Mouse (Mus musculus) c-Kit-positive CD71-positive TER-119-negative erythroid progenitor cells, embryonic 14.5 days (primary cell): ENCODE measurements around the gene Cma1.
A peak's percentile ranks its signal among the peaks of the same experiment; 100 is the strongest.
"Not testable (repeated sequence)": the region's sequence is repeated elsewhere in the genome, so short reads cannot be mapped to it uniquely, and the experiment has no call there.

Source experiments
- DNase-seq: peaks from one replicate; pipeline ENCODE4 v3.0.0-alpha.2; 2013; ENCODE audit warnings: low read depth

Gene Cma1

DNA sequence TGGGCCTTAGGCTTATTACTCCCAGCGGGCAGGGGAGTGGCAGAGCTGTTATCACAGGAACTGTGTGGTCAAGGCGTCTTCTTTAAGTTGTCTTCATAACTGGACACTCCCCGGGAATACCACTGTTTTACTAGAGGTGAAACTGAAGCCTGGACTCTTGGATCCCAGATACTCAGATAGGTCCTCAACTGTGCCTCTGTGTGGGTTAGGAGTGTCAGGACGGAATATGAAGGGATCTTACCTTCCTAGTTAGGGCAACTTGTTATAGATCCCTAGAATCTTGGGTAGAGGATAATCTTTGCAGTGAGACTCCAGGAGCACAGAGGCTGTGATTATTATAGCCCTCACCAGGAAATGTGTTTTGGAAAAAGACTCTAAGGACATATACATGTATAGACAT is at the start of gene Cma1:
TSS of gene Cma1 (minus strand) at position 101 of the 400 bp plus-strand sequence.
- DNase-seq, result no peak

DNA sequence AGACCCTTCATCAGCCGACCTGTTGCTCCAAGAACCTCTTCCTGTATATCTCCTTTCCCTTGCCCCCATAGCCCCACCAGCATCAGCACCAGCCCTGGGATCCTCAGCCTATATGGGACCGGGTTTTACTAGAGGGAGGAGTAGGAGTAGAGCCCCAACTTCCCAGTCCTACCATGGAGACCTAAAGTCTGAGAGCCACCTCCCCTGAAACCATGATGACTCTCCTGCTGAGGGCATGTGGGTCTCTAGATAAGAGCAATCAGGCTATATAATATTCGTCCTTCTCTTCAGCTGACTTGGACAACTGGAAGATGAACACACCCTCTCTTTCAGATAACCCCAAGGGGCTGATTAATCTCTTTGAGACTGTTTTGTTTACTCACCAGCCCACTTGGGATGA is 43.0 kb upstream of the Cma1 start:
- DNase-seq, result peak; percentile 13

DNA sequence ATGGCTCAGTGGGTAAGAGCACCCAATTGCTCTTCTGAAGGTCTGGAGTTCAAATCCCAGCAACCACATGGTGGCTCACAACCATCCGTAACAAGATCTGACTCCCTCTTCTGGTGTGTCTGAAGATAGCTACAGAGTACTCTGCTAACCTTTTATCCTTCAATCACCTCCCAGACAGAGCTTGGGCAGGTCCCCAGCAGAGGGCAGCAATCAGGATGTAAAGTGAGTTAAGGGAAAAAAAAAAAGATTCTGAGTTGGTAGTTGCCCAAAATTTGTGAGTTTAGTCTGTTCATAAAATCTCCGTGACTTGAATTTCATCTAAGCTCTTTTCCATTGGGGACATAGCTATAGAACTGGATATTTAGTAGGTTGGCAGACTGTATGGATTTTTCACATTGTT is 19.4 kb upstream of the Cma1 start:
- not testable (repeated sequence) for DNase-seq

DNA sequence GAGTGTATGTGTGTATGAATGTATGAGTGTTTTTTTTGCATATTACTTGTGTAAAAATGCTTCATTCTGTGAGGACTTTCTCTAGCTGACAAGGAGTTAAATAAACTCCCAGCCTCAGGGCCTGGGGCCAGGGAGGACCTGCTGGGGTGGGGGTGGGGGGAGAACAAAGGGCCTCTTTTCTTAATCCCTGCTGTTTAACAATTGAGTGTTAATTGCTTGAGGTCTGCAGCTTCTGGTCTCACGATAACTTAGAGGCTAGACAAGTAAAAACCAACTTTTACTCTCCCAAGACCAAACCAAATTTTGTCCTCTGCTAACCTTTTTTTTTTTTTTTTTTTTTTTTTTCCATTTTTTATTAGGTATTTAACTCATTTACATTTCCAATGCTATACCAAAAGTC is 18.8 kb upstream of the Cma1 start:
- DNase-seq, result no peak

DNA sequence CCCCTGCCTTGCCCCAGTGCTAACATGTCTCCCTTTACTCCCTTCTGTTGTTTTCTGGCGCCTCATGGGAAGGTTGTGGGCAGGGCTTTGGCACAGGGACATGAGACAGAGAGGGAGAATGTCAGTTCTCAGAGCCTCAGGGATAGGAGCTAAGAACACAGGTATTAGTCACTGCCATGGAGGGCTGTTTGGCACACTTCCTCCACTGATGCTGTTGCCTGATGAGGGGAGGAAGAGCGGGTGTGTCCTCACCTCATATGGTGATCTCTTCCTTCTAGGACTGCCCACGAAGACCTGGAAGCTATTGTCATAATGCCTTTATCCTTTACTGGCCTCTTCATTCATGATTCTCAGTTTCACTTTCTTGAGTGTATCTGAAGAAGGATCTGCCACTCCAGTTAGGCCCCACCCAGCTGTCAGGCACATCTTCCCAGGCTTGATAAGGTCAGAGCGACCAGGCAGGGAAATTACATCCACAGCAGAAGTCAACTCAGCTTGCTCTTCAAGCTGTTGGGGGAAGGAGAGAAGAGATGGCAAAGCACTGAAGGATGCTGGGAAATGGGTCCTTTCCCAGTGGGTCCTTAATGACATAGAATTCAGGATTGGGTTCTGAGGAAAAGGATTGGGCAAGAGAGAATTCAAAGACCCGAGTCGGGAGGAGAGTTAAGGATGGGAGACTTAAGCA is 6.0 kb upstream of the Cma1 start, which contains the start of gene Cma2:
TSS of gene Cma2 (plus strand) at position 635 of the 685 bp plus-strand sequence.
- no peak for DNase-seq

DNA sequence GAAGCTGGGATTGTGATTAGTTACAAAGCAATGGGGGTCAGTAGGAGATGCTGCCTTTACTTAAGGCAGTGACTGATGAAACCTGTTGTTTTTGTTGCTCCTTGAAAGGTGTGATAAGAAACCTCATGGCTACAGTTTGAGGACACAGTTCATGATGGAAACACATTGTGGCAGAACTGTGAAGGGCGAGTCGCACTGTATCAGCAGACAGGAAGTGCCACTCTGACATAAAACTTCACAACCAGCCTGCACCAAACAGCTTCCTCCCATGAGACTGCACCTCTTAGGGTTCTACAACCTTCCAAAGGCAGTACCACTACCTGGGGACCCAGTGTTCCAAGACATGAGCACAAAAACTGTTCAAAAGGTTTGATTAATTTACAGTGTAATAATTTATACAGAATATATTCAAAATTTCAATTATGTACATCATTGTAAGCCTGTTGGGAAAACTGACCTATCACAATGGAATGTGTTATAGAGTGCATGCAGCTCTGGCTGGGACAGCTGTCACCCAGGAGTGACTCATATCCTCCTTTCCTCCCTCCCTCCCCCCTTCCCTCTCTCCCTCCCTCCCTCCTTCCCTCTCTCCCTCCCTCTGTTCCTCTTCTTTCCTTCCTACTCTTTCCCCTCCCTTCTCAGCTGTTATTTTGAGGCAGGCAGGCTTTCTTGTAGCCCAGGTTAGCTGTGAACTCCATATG is 1.9 kb upstream of the Cma1 start:
- no peak for DNase-seq

DNA sequence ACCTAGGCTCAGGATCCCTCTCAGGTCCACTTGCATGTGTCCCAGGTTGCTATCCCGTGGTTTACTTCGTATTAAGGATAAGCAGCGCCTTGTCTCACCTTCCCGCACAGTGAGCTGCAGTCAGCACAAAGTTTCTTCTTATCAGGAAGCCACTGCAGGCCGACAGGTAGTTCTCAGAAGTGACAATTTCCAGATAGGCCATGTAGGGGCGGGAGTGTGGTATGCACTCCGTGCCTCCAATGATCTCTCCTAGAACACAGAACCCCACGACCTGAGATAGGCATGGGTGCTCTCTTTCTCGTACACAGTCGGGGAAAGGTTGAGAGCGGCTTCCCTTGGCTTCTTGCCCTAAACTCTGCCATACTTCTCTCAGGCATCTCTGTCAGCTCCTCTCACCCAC is 874 bp downstream of the Cma1 start:
- no peak for DNase-seq

DNA sequence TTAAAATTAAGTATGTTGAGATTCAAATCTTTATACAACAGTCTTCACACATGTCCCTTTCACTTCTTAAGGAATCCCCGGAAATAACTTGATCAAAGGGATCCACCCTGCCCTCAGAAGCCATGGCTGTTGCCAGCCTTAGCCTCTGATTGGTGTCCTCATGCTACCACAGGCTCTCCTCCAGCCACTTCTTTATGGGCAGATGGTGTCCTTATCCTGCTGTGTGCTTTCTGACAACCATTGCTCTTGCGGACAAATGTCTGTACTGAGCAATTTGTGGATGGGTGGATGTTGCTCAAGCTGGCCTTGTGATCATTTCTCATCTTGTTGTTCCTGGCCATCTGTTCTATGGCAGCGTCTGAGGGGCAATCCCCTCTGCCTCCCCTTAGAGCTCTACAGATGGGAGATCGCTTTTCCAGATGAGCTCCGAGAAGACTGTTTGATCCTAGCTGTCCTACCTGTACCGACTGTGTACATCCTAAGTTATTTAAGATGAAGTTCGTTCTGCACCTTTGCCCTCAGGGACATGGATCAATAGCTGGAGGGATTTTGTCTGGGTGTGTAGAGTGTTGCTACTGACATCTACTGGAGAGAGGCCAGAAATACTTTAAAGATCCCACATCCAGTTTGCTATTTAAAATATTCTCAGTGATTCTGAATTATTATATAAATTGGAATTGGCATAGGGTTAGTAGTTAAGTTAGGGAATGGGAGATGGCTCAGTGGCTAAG is 4.2 kb downstream of the Cma1 start:
- no peak for DNase-seq

DNA sequence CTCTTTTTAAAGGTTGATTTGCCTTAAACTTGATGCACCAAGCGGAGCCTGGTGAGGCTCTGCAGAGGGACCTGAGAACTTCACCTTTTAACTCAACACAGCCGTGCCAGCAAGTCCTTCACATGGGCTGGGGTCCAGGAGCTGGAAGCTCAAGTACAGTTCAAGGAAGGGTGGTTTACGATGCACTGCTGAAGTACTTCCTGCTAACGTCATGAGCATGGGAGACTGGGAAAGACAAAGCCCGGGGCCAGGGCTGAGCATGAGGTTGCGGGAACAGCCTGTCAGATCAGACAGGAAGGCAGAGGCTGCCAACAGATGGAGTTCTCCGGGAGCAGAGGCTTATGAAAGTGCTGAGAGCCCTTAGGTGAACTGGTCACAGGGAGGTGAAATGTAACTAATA is 10.9 kb downstream of the Cma1 start:
- DNase-seq, result no peak

DNA sequence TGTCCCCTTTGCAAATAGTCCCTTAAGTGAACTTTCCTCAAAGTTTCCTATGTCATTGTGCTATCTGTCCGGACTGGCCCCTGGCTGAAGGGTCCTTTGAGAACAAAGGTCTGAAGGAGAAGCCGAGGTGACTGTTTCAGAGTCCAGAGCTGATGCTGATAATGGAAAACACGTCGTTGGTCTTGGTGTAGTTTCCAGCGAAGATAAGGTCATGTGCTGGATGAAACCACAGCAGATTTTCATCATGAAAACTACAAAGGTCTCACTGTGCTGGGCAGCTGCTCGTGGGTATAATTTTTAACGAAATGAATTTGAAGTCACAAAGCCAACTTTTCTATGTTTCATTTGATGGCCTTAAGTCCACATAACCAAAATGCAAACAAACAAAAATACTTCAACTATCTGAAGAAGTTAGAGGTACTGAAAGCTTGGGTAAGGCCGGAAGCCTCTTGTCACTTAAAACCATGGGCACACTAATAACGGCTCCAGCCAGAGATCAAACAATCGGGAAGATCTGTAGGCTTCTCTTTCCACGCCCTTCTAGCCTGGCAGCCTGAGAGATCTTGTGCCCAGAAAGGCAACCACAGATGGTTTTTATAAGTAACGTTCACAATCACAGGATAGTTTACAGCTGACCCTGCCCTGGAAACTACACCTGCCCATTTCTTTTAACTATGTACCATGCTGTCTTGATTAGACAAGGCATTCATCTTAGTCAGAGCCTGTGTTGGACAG is 15.0 kb downstream of the Cma1 start:
- DNase-seq, result no peak

DNA sequence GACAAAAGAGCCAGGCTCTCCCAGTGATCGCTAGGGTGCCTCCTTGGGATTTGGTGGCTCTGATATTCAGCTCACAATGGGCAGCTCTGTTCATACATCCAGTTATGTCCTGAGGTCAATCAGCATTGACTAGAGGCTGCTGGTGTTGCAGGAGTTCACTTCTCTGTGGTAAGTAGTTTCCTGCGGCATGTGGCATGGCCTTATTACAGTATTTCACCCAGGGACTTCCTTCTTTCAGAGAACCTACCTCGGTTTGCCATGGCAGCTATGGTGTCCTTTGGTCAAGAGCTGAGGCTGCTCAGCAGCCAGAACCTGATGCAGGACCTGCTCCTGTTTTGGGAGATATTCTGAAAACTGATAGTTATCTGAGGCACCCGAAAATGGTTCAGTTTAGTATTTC is 17.6 kb downstream of the Cma1 start:
- DNase-seq, result no peak

DNA sequence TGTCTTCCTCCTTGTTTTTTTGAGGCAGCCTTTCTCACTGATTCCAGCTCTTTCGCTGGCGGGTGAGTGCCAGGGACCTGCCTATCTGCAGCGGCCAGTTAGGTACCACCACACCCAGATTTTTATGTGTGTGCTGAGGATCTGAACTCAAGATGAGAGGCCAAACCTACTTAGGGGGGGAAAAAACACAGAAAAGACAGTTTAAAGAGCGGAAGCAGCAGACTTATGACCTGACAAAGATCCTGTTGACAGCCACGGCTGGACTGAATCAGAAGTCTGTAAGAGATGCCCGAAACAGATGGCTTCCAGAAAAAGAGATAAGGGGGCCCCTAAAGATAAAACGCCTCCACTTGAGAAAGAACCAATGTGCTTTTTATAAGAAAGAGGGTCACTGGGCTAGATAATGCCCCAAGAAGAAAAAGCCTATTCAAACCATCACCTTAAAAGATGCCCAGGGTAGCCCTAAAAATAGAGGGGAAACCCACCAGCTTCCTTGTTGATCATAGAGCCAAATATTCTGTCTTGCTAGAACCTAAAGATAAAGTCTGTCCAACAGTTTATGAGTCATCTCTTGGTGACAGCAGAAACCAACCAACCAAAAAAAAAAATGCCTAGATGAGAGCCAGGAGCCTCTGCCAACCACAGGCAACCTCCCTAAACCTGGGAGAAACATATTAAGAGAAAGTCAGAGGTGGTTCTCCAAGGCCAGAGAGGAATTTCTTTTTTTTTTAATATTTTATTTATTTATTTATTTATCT is 21.8 kb downstream of the Cma1 start:
- DNase-seq, result peak; percentile 65

DNA sequence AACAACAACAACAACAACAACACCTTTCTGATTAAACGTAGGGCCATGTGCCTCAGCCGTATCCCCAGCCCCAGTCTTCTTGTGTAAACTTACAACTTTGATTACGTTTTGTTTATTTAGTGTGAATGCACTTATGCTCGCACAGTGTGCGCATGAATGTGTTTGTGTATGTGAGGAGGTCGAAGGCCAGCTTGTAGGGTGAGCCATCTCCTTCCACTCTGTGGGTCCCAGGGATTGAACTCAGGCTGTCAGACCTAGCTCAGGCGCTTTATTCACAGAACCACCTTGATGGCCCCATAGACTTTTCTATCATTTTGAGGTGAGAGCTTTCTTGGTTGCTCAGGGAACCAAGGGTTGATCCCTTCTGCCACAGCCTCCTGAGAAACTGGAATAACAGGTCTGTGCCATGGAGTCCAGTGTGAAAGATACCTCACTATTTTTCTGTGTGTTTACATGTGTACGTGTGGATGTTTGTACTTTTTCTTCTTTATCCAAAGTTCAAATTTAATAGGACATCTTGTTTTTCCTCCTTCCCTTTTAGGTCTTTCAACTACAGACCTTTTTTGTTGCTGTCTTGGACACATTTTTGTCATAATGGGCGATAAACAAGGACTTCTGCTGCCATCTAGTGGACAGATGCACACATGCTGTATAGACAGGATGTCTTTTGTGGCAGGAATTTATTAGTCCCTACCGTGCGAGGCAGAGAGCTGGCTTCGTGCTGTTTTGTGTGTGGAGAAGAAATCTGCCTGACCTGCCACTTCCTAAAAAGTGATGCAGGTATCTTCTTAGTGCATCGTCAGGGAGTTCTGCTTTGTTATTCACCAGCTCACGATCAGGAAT is 26.0 kb downstream of the Cma1 start:
- DNase-seq, result peak; percentile 83

DNA sequence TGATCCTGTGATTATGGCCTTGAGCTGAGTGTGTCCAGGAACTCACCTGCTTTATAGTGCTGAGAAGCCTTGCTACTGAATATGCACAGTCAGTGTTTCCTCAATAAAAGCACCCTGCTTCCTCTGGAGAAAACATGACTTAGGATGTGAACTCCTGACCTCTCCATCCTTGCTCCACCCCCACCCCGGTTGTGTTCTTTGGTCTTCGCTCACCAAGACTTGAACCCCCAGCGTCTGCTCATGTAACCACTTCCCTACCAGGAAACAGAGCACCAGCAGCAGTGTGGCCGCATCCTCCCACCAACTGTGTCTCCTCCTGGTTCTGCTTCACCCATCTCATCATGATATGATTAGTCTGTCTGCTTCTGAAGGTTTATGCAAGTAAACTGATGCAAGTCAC is 31.1 kb downstream of the Cma1 start:
- no peak for DNase-seq

DNA sequence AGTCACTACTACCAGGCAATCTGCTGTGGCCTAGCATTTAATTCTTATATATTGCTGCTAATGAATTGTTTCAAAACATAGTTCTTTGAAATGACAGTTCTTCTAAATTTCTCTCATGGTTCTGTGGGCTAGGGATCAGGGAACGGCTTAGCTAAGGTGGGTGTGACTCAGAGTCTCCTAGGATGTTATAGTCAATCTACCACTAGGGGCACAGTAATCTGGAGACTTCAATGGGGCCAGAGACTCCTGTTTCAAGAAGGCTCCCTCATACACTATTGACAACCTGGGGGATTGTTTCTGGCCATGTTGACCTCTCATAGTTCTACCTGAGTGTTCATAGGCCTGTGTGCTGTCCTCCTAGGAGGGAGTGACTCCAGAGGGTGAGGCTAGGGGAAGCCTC is 39.0 kb downstream of the Cma1 start:
- DNase-seq, result no peak

DNA sequence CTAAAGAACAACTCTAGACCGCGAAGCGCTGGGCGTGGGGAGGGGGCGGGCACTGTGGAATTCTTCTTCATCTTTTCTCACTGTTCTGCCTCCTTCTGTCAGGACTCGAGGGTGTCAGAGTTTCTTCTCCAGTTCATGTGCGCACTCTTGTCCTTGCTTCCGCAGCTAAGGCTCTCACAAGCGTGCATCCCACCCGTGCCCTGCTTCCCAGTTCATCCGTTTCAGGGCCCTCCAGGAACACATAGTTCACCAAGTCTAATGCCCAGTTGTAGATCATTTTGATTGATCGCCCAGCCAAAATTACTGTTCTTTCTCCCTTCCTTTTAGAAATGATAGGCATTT is 44.1 kb downstream of the Cma1 start:
- DNase-seq, result no peak

DNA sequence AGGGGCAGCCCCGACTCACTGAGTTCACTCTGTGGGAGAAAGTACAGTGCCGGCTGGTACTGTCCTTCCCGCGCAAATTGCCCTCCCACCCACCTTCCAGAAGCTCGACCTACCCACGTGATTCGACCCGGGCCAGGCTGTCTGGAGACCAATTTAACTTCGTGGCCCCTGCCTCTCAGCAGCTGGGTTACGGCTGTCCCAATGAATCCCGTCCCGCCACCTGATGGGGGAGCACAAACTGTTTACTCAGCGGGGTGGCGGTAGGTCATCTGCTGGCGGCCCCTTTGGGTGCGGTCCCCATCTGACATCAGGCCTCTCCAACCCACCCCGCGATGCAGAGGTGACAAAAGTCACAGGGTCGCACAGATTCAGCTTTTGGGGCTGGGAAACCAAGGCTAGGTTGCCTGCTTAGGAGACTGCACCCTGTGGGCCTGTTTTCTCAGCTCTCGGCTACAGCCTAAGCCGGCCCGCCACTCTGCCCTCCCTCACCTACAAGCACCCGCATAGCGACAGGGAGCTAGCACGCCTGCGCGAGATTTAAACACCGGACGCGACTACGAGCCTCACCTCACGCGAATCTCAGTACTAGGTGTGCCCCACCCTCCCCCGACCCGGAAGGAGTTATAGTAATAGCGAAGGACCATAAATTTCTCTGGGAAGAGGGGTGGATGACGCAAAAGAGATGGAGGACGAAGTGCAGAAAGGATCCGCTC is 44.6 kb downstream of the Cma1 start, which contains the start of gene Sdr39u1:
TSS of gene Sdr39u1 (minus strand) at position 593 of the 713 bp plus-strand sequence.
- DNase-seq, result no peak

DNA sequence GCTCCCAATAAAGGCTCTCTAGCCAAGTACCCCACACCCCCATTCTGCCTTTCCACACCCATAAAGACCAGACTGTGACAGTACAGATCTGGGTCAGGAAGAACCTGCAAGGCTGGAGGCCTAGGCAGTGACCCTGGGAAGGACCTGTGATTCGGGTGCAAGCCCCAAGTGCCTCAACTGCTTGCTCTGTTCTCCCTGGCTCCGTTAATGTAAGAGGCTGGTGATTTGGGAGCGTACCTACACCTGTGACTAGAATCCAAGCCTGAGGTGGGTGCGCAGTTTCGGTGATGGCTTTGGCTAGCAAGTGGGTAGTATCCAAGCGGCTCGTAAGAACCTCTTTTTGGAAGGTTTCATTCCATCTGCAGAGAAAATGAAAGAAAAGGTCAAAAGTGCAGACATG is 45.5 kb downstream of the Cma1 start:
- DNase-seq, result no peak

DNA sequence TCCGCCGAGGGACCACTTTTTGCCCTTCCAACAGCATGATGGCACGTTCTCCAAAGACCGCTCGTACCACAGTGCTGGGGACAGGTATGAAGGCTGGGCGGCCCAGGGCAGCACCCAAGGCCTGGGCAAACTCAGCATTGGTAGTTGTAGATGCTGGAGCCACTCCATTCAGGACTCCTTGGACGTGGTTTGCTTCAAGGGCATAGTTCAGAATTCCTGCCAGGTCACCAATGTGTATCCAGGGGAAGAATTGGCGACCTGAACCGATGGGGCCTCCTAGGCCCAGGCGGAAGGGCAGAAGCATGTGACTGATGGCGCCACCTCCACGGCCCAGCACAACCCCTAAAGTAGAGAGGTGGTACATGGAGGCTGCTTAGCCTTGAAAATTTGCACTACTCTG is 46.8 kb downstream of the Cma1 start:
- DNase-seq, result no peak
